Mouse (Mus musculus) megakaryocyte, adult 5-6 weeks (primary cell): ENCODE results near the gene Pros1. TPM values are rescaled to one million over a fixed set of nuclear protein-coding genes. Genes with fewer than 3 reads are reported as not detected.

ENCODE experiments used
- total RNA-seq, 2 experiments: library from RNA; stranded (forward) in 1 of 2; stranded (reverse) in 1 of 2; fragments of 153-499, 151-499 nt in 1 of 2; fragments of 221-1000, 200-1000 nt in 1 of 2; gene quantifications; 2 replicates each; pipeline versions ENCODE4 v1.2.3 to v1.2.4; 2015 to 2017

Gene Pros1
- total RNA-seq, 2 experiments from 2014 or later: 24.1 to 36.0 TPM

Other genes with a start within 250 kb of the Pros1 start
- 48.5 and 51.5 TPM in 2 replicates for gene Nsun3, start 67.5 kb upstream of the Pros1 start, total RNA-seq (2015)
- gene Nsun3, start 67.5 kb upstream of the Pros1 start, total RNA-seq (2017): 14.9 and 19.2 TPM in 2 replicates
- not detected in 2 replicates for gene Stx19, start 39.6 kb upstream of the Pros1 start, total RNA-seq (2015)
- gene Stx19, start 39.6 kb upstream of the Pros1 start, total RNA-seq (2017): not detected in 2 replicates
- 9.1 and 10.1 TPM in 2 replicates for gene Arl13b, start 7.3 kb upstream of the Pros1 start, total RNA-seq (2015)
- 8.5 and 9.6 TPM in 2 replicates for gene Arl13b, start 7.3 kb upstream of the Pros1 start, total RNA-seq (2017)